Mouse (Mus musculus): ENCODE measurements around the gene Tulp4.

GRCm38 (mm10) chr17:6091604-6092003 is 14.6 kb upstream of the Tulp4 start:
- TF ChIP-seq CTCF (IDR thresholded peaks at IDR 0.05; ENCODE audit: low read depth, low read length) (no peak), POLR2A (IDR thresholded peaks at IDR 0.05; ENCODE audit: extremely low read depth, insufficient read depth, low read length) (no peak)

Data from liver, adult 2 months (tissue).